Mouse (Mus musculus) large intestine, adult 2 months (tissue): ENCODE data around the gene Vmn1r121. TPM values are rescaled to one million over a fixed set of nuclear protein-coding genes. Genes with fewer than 3 reads are reported as not detected.
"Not testable (repeated sequence)": the region's sequence is repeated elsewhere in the genome, so short reads cannot be mapped to it uniquely, and the experiment has no call there.

ENCODE experiments used
- DNase-seq: peaks from one replicate; pipeline ENCODE4 v3.0.0-alpha.2; 2012; ENCODE audit warnings: low read depth, low spot score
- WGBS: fragments of 180-500 bp; shearing (Covaris S2); methylation state at CpG from one replicate; pipeline ENCODE4 v1.1.7; 2018; 5-methylcytosine and 5-hydroxymethylcytosine counted together
- polyA plus RNA-seq: library from polyadenylated mRNA; depleted of rRNA; stranded (reverse); fragments of >200 nt; gene quantifications from 2 replicates; pipeline ENCODE4 v1.2.3, GENCODE M21; 2012; rRNA removed

Gene Vmn1r121
- not detected in 2 replicates for polyA plus RNA-seq

GRCm38 (mm10) chr7:21098413-21098812, at the start of gene Vmn1r121:
Gene Vmn1r121, minus strand, starts transcription at chr7:21098513.
- WGBS = 65% methylated on average over 5 of the region's 5 CpGs

GRCm38 (mm10) chr7:21134028-21134427, 35.7 kb upstream of the Vmn1r121 start, which contains the start of gene Vmn1r122:
Gene Vmn1r122, minus strand, starts transcription at chr7:21134128.
- not testable (repeated sequence) for DNase-seq
- WGBS = 56% methylated on average over 3 of the region's 3 CpGs

More at GRCm38 (mm10) chr7:21098413-21098812, at the start of gene Vmn1r121:
- DNase-seq = not testable (repeated sequence)

- DNase-seq = not testable (repeated sequence)
- WGBS = 84% methylated on average over 1 of the region's 1 CpGs
Observed at GRCm38 (mm10) chr7:21053684-21054083, 44.6 kb downstream of the Vmn1r121 start, which contains the start of gene Vmn1r120. Gene Vmn1r120, minus strand, starts transcription at chr7:21053784.

Other genes starting within 250 kb of the Vmn1r121 start
- gene Vmn1r116, start 226.3 kb downstream of the Vmn1r121 start, polyA plus RNA-seq = not detected in 2 replicates
- gene Vmn1r117, start 214.4 kb downstream of the Vmn1r121 start, polyA plus RNA-seq = not detected in 2 replicates
- gene Vmn1r118, start 186.2 kb downstream of the Vmn1r121 start, polyA plus RNA-seq = not detected in 2 replicates
- not detected in 2 replicates for gene Vmn1r119, start 86.1 kb downstream of the Vmn1r121 start, polyA plus RNA-seq
- gene Vmn1r120, start 44.7 kb downstream of the Vmn1r121 start, polyA plus RNA-seq = not detected in 2 replicates
- not detected in 2 replicates for gene Vmn1r122, start 35.6 kb upstream of the Vmn1r121 start, polyA plus RNA-seq
- not detected in 2 replicates for gene Vmn1r123, start 63.7 kb upstream of the Vmn1r121 start, polyA plus RNA-seq
- not detected in 2 replicates for gene Gm5157, start 91.9 kb upstream of the Vmn1r121 start, polyA plus RNA-seq
- gene Vmn1r124, start 162.1 kb upstream of the Vmn1r121 start, polyA plus RNA-seq = not detected in 2 replicates
- not detected in 2 replicates for gene Vmn1r125, start 173.7 kb upstream of the Vmn1r121 start, polyA plus RNA-seq
- not detected in 2 replicates for gene Vmn1r126, start 203.0 kb upstream of the Vmn1r121 start, polyA plus RNA-seq
- gene Vmn1r127, start 221.3 kb upstream of the Vmn1r121 start, polyA plus RNA-seq = not detected in 2 replicates